Mouse (Mus musculus): ENCODE measurements around the gene Ap2b1. TPM values are rescaled to one million over a fixed set of nuclear protein-coding genes. Genes with fewer than 3 reads are reported as not detected.

The Ap2b1 gene
- polyA plus RNA-seq (2015; fragmentation: Nextera tagmentation; extraction: Ambion mirVana) = 17.3 and 18.6 TPM in 2 replicates

DNA sequence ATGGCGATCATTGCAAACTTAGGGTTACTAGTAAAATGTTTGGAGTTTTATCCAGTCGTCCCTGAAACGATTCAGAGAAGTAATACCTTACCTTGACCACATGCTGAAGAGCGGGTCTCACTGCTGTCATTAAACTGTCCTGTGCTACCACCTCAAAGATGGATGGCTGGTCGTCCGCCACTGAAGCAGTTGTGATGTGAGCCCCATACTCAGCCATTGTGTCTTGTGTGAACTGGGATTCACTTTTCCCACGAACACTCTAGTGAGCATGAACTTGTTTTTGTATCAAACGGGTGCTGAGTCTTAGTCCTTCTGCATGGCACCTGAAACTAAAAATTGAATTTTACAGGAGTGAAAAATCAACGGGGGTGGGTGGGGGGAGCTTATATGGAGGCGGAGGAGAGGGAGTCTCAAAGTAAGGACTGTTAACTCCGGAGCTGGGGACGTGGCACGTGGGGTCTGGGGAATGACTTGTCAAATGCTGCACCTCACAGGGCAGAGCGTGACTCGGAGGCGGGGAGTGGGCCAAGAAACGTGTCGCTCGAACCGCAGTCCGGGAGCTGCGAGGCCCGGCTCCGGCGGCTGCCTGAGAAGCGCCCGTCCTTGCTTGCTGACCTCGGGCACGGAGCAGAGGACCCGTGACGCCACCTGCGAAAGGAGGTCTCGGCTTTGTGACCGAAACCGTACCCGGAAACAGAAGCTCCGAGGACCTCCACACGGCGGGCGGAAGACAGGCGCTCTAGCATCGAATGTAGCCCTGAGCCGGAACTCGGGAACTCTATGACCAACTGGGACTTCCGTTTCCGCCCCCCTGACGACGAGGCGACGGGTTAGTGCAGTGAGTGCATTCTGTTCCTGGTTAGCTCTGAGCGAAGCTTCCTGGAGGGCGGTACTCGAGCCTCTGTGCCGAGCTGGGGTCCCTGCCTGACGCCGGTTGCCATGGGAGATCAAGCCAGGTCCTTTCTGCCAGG lies at the start of gene Ap2b1:
Gene Ap2b1 (plus strand): TSS at position 800 of the 971 bp plus-strand sequence.

DNA sequence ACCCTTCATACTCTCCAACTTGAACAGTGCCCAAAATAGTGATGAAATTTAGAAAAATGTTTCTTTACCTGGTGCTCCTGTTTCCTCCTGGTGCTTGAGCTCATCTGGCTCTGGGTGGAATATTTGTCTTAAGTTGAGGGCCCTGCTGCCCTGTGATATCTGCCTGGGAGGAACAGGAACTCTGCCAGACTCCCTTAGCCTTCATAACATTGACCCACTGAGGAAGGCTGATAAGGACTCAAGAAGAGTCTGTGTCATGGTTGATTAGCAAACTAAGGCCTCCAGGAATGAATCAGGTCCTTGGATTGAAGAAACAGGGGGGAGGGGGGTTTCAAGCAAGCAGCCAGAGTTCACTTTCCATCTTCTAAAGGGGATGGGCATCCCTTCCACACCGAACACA lies 12.3 kb upstream of the Ap2b1 start, which contains the start of gene Slfn14:
Gene Slfn14 (minus strand): TSS at position 161 of the 400 bp plus-strand sequence.

DNA sequence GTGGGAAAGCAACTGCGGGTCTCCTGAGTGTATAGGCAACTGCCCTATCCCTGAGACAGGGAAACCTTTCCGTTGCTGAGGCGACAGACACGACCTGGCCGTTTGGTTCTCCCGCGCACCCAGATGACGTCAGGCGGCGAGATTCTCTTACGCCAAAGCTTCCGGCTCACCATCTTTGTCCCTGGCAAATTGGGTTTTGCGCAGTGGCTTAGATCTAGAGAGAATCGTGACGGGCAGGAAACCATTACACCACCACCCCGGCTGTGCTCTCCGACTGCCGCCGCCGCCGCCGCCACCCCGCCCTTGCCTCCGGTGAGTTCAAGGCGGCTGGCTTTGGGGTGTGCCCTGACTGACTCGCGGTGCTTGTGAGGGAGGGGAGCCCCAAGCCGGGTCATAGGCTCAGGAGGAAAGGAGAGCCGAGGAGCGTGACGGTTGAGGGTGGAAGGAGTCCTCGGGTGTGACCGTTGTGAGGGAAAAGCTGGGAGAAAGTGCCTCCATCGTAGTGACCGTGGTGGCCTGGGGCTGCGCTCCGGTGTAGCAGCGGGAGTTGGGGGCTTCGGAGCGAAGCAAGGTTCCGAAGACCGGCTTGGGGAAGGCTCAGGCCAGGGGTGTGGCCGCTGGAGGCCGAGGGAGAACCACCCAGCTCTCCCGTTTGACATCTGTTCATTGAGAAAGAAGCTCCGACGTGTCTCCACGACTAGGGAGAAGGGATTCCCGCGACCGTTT lies 3.9 kb downstream of the Ap2b1 start, which contains the start of gene Pex12:
Gene Pex12 (minus strand): TSS at position 61 of the 726 bp plus-strand sequence.

DNA sequence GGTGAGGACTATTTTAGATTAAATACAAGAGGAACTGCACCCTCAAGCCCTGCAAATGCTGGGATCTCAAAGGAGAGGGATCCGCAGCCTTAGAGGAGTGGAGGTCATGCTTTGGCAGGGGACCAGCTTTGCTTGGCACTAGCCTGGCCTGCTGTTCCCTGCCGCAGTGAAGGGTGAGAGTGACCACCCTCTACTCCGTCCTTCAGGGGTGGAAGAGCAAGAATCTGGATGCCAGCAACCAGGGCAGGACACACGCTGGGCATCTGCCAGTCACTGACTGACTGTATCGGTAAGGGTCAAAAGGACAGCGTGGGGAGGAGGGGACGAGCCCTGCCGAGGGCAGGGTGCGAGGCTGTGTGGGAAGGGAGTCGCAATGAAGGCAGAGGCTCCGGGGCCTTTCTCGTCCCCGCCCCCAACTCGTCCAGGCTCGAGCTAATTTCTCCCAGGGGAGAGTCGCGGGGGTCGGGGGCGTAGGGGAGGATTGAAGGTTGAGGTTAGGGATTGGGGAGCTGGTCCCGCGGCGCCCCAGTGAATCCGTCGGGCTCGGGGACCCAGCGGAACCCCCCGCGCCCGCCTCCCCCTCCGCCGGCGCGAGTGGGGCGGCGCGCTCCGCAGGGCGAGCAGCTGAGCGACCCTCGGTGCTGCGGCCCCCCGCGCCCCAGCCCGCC lies 110.4 kb downstream of the Ap2b1 start, which contains the start of gene Rasl10b:
Gene Rasl10b (plus strand): TSS at position 51 of the 668 bp plus-strand sequence.

DNA sequence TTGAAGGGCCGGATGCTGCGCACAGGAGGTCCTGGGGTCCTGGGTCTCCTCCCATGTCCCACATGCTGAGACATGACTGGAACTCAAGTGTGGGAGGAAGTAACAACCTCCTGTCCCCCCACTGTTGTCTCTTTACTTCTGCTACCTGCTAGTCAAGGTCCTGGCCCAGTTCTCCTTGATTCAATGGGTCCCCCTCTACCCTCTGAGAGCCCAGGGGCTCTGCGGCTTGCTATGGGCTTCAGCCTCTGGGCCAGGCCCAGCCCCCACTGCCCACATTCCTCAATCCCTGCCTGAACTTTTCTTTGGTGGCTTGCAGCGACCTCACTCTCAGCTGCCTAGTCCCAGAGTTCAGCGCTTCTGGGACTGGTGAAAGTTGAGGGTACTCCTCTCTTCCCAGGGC lies 130.5 kb downstream of the Ap2b1 start, which contains the start of gene Gas2l2:
Gene Gas2l2 (minus strand): TSS at position 101 of the 400 bp plus-strand sequence.

DNA sequence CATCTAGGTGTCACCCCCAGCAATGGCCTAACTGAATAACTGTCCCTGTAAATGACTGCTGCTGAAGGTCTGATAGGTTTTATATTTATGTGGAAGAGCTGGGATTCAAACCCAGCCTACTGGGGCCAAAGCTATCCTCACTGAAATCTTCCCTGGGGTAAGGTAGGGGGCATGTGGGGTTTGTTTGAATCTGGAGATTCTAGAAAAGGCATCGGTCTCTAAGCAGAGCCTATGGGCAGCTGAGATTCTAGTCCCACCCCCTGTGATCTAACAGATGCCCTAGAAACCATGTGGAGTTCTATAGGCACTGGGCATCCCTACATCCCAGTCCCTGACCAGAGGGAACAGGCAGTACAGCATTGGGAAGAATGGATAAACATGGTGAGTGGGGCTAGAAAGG lies 138.6 kb downstream of the Ap2b1 start, which contains the start of gene 1700020L24Rik:
Gene 1700020L24Rik (plus strand): TSS at position 301 of the 400 bp plus-strand sequence.

Other genes with a start within 250 kb of the Ap2b1 start
- gene Slfn2, start 233.9 kb upstream of the Ap2b1 start, polyA plus RNA-seq (2015; fragmentation: Nextera tagmentation; extraction: Ambion mirVana) = 44.4 and 56.1 TPM in 2 replicates
- 15.8 and 18.2 TPM in 2 replicates for gene Slfn1, start 182.2 kb upstream of the Ap2b1 start, polyA plus RNA-seq (2015; fragmentation: Nextera tagmentation; extraction: Ambion mirVana)
- gene Slfn4, start 123.8 kb upstream of the Ap2b1 start, polyA plus RNA-seq (2015; fragmentation: Nextera tagmentation; extraction: Ambion mirVana) = 15.7 and 22.2 TPM in 2 replicates
- gene Slfn3, start 107.7 kb upstream of the Ap2b1 start, polyA plus RNA-seq (2015; fragmentation: Nextera tagmentation; extraction: Ambion mirVana) = 2.5 and 2.9 TPM in 2 replicates
- gene Slfn14, start 12.3 kb upstream of the Ap2b1 start, polyA plus RNA-seq (2015; fragmentation: Nextera tagmentation; extraction: Ambion mirVana) = 24.4 and 25.7 TPM in 2 replicates
- 5.9 and 6.4 TPM in 2 replicates for gene Pex12, start 3.6 kb downstream of the Ap2b1 start, polyA plus RNA-seq (2015; fragmentation: Nextera tagmentation; extraction: Ambion mirVana)
- gene Rasl10b, start 110.1 kb downstream of the Ap2b1 start, polyA plus RNA-seq (2015; fragmentation: Nextera tagmentation; extraction: Ambion mirVana) = 0.54 and 0.63 TPM in 2 replicates
- not detected in 2 replicates for gene Gas2l2, start 130.4 kb downstream of the Ap2b1 start, polyA plus RNA-seq (2015; fragmentation: Nextera tagmentation; extraction: Ambion mirVana)
- 3.9 and 5.7 TPM in 2 replicates for gene 1700020L24Rik, start 138.7 kb downstream of the Ap2b1 start, polyA plus RNA-seq (2015; fragmentation: Nextera tagmentation; extraction: Ambion mirVana)
- 2.6 and 4.9 TPM in 2 replicates for gene Mmp28, start 164.0 kb downstream of the Ap2b1 start, polyA plus RNA-seq (2015; fragmentation: Nextera tagmentation; extraction: Ambion mirVana)
- 5.4 and 7.4 TPM in 2 replicates for gene Taf15, start 174.1 kb downstream of the Ap2b1 start, polyA plus RNA-seq (2015; fragmentation: Nextera tagmentation; extraction: Ambion mirVana)
- gene Heatr9, start 223.2 kb downstream of the Ap2b1 start, polyA plus RNA-seq (2015; fragmentation: Nextera tagmentation; extraction: Ambion mirVana) = not detected in 2 replicates
- gene Ccl5, start 231.5 kb downstream of the Ap2b1 start, polyA plus RNA-seq (2015; fragmentation: Nextera tagmentation; extraction: Ambion mirVana) = 16.8 and 30.0 TPM in 2 replicates

Measured in spleen, postnatal 0 days (tissue).